Mouse (Mus musculus): ENCODE measurements around the gene Olfr78. TPM values are rescaled to one million over a fixed set of nuclear protein-coding genes. Genes with fewer than 3 reads are reported as not detected.

The Olfr78 gene
- polyA plus RNA-seq (2015; fragmentation: Nextera tagmentation; extraction: Ambion mirVana): 5.3 and 6.3 TPM in 2 replicates

DNA sequence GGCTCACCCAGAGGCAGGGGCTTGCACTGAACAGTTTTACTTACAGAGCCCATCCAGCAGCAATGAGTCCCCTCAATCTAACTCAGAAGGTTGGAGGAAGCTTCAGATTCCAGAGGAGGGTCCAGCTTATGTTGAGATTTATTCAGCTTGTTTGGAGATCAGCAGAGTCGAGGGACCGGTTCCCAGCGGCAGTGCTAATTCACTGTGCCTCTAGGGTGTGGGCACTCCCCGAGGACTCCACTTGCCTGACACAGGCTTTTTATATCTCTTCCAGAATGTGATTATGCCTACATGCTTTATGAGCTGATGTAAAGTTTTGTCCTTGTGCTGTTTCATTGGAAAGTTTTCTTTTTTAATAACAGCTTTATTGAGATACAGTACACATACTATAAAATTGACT, at the start of gene Olfr78, which contains the start of gene Olfr560:
Olfr78 (minus strand) TSS at position 206 of the 400 bp plus-strand sequence.
Olfr560 (minus strand) TSS at position 101 of the 400 bp plus-strand sequence.

GRCm38 (mm10) chr7:102803180-102803579, 43.9 kb upstream of the Olfr78 start, which contains the start of gene Olfr564:
Gene Olfr564, plus strand, starts transcription at chr7:102803480.

DNA sequence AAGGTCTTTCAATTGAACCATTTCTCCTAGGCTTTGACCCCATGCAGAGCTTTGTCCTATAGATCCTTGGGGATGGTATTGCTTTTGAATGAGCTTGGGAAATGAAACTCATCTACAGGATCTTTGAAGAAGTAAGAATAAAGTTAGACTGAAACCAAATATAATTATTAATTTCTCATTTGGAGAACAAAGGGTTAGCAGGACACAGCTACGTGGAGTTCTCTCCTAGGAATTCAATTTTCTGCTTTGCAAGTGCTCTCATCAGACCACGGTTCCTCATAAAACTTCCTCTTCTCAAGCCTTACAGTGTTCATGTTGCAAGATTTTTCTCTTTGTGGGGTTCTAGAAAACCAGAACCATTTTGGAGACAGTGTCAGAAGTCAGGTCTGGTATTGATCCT, 11.7 kb upstream of the Olfr78 start, which contains the start of gene Olfr561:
Olfr561 (plus strand) TSS at position 301 of the 400 bp plus-strand sequence.

GRCm38 (mm10) chr7:102727391-102727790, 31.9 kb downstream of the Olfr78 start, which contains the start of gene Olfr559:
Gene Olfr559, minus strand, starts transcription at chr7:102727491.

DNA sequence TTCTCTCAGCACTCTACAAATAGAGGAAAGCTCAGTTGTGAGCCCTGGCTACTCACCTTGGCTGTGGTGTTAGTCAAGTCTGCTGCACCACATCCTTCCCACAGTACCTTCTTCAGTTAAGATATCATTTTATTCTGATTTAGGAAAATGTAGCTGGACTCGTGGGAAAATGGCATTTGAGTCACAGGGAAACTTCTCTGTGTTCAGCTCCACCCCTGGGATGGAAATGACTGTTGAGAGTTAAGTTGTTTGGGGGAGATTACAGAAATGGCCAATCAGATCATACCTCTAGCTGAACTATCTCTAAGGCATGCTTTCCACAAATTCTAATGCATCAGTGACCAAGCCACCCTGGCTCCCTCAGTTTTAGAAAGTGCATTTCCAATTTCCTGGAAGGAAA, 40.3 kb downstream of the Olfr78 start, which contains the start of gene Olfr33:
Olfr33 (minus strand) TSS at position 101 of the 400 bp plus-strand sequence.

DNA sequence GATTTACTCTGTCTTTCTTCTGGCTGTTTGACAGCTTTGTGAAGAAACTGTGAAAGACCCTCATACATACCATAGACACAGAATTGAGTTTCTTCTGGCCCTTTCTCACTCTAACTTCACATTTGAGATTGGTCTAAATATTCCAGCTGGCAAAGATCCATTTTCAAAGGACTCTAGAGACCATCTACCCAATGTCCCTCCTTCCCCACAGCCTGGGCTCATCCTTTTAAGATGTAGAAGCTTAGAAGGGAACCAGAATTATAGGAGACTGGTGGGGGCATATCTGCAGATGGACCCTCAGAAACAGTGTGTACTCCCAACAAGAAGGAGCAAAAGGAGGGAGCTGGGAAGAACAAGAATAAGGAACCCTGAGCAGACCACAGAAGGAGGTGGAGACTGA, 57.4 kb downstream of the Olfr78 start, which contains the start of gene Olfr558:
Olfr558 (plus strand) TSS at position 301 of the 400 bp plus-strand sequence.

DNA sequence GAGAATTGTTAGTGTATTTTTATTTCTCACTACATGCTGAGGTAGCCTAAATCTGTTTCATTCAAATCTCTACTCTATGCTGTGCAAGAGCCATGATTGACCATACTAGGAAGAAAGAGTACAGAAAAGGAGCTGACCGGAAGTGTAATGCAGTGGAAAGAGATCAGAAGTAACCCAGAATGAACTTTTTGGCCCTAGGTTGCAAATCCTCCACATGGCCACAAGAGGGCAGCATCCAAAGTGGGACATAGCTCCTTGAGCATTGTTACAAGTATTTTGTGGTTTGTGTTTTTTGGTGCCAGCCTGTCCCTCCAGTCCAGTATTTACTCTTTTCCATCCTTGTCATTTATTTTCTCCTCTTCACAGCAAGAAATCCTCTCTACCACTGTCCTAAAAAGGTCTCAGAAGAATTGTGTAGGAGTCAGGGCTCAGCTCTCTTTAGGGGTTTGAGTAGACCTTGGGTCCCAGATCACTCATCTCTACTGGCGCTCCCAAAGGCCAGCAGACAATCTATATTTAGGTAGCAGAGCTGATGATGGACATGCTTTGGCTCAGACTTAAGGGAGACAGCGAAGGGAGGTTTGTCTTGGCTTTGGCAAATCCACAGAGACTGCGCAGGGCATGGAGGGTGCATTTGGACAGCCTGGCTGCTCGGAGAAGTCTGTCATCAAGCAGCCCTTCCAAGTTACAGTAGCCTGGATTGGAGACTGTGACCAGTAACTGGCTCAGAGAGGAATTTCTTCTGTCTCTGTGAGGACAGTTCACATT, 63.7 kb downstream of the Olfr78 start, which contains the start of gene Olfr557:
Olfr557 (plus strand) TSS at position 553 of the 768 bp plus-strand sequence.

Other genes starting within 250 kb of the Olfr78 start
- not detected in 2 replicates for gene Olfr547, start 224.7 kb downstream of the Olfr78 start, polyA plus RNA-seq (2015; fragmentation: Nextera tagmentation; extraction: Ambion mirVana)
- not detected in 2 replicates for gene Olfr548-ps1, start 218.6 kb downstream of the Olfr78 start, polyA plus RNA-seq (2015; fragmentation: Nextera tagmentation; extraction: Ambion mirVana)
- not detected in 2 replicates for gene Olfr549, start 209.6 kb downstream of the Olfr78 start, polyA plus RNA-seq (2015; fragmentation: Nextera tagmentation; extraction: Ambion mirVana)
- 0.45 and 0.80 TPM in 2 replicates for gene Trim21, start 194.0 kb downstream of the Olfr78 start, polyA plus RNA-seq (2015; fragmentation: Nextera tagmentation; extraction: Ambion mirVana)
- gene Olfr550, start 188.0 kb downstream of the Olfr78 start, polyA plus RNA-seq (2015; fragmentation: Nextera tagmentation; extraction: Ambion mirVana): not detected in 2 replicates
- gene Olfr551, start 167.6 kb downstream of the Olfr78 start, polyA plus RNA-seq (2015; fragmentation: Nextera tagmentation; extraction: Ambion mirVana): not detected in 2 replicates
- gene Olfr552, start 161.7 kb downstream of the Olfr78 start, polyA plus RNA-seq (2015; fragmentation: Nextera tagmentation; extraction: Ambion mirVana): not detected in 2 replicates
- gene Olfr553, start 141.3 kb downstream of the Olfr78 start, polyA plus RNA-seq (2015; fragmentation: Nextera tagmentation; extraction: Ambion mirVana): not detected in 2 replicates
- gene Olfr554, start 121.0 kb downstream of the Olfr78 start, polyA plus RNA-seq (2015; fragmentation: Nextera tagmentation; extraction: Ambion mirVana): not detected in 2 replicates
- gene Olfr555, start 100.6 kb downstream of the Olfr78 start, polyA plus RNA-seq (2015; fragmentation: Nextera tagmentation; extraction: Ambion mirVana): not detected in 2 replicates
- gene Olfr556, start 94.6 kb downstream of the Olfr78 start, polyA plus RNA-seq (2015; fragmentation: Nextera tagmentation; extraction: Ambion mirVana): not detected in 2 replicates
- 17.6 and 21.1 TPM in 2 replicates for gene Trim68, start 72.1 kb downstream of the Olfr78 start, polyA plus RNA-seq (2015; fragmentation: Nextera tagmentation; extraction: Ambion mirVana)
- gene Olfr557, start 63.6 kb downstream of the Olfr78 start, polyA plus RNA-seq (2015; fragmentation: Nextera tagmentation; extraction: Ambion mirVana): not detected in 2 replicates
- 0.28 and 0.49 TPM in 2 replicates for gene Olfr558, start 57.3 kb downstream of the Olfr78 start, polyA plus RNA-seq (2015; fragmentation: Nextera tagmentation; extraction: Ambion mirVana)
- gene Olfr33, start 40.4 kb downstream of the Olfr78 start, polyA plus RNA-seq (2015; fragmentation: Nextera tagmentation; extraction: Ambion mirVana): not detected in 2 replicates
- not detected in 2 replicates for gene Olfr559, start 32.0 kb downstream of the Olfr78 start, polyA plus RNA-seq (2015; fragmentation: Nextera tagmentation; extraction: Ambion mirVana)
- gene Olfr560, start 105 bp downstream of the Olfr78 start, polyA plus RNA-seq (2015; fragmentation: Nextera tagmentation; extraction: Ambion mirVana): 0.11 TPM in 1 of 2 replicates, not detected in the other
- gene Olfr561, start 11.8 kb upstream of the Olfr78 start, polyA plus RNA-seq (2015; fragmentation: Nextera tagmentation; extraction: Ambion mirVana): not detected in 2 replicates
- not detected in 2 replicates for gene Olfr564, start 44.0 kb upstream of the Olfr78 start, polyA plus RNA-seq (2015; fragmentation: Nextera tagmentation; extraction: Ambion mirVana)
- gene Olfr566, start 99.3 kb upstream of the Olfr78 start, polyA plus RNA-seq (2015; fragmentation: Nextera tagmentation; extraction: Ambion mirVana): not detected in 2 replicates
- gene Olfr568, start 117.7 kb upstream of the Olfr78 start, polyA plus RNA-seq (2015; fragmentation: Nextera tagmentation; extraction: Ambion mirVana): not detected in 2 replicates
- not detected in 2 replicates for gene Olfr569, start 131.4 kb upstream of the Olfr78 start, polyA plus RNA-seq (2015; fragmentation: Nextera tagmentation; extraction: Ambion mirVana)
- not detected in 2 replicates for gene Olfr570, start 135.1 kb upstream of the Olfr78 start, polyA plus RNA-seq (2015; fragmentation: Nextera tagmentation; extraction: Ambion mirVana)
- gene Olfr571, start 158.1 kb upstream of the Olfr78 start, polyA plus RNA-seq (2015; fragmentation: Nextera tagmentation; extraction: Ambion mirVana): not detected in 2 replicates
- not detected in 2 replicates for gene Olfr572, start 164.9 kb upstream of the Olfr78 start, polyA plus RNA-seq (2015; fragmentation: Nextera tagmentation; extraction: Ambion mirVana)
- gene Olfr573-ps1, start 183.1 kb upstream of the Olfr78 start, polyA plus RNA-seq (2015; fragmentation: Nextera tagmentation; extraction: Ambion mirVana): not detected in 2 replicates
- gene Olfr574, start 189.0 kb upstream of the Olfr78 start, polyA plus RNA-seq (2015; fragmentation: Nextera tagmentation; extraction: Ambion mirVana): not detected in 2 replicates
- not detected in 2 replicates for gene Olfr575, start 199.3 kb upstream of the Olfr78 start, polyA plus RNA-seq (2015; fragmentation: Nextera tagmentation; extraction: Ambion mirVana)
- gene Olfr576, start 203.2 kb upstream of the Olfr78 start, polyA plus RNA-seq (2015; fragmentation: Nextera tagmentation; extraction: Ambion mirVana): not detected in 2 replicates
- not detected in 2 replicates for gene Olfr577, start 216.5 kb upstream of the Olfr78 start, polyA plus RNA-seq (2015; fragmentation: Nextera tagmentation; extraction: Ambion mirVana)
- gene Olfr578, start 229.9 kb upstream of the Olfr78 start, polyA plus RNA-seq (2015; fragmentation: Nextera tagmentation; extraction: Ambion mirVana): not detected in 2 replicates

All from urinary bladder, postnatal 0 days (tissue).